Mouse (Mus musculus) hindbrain, embryonic 10.5 days (tissue): ENCODE measurements around the gene Cdkl4. TPM values are rescaled to one million over a fixed set of nuclear protein-coding genes. Genes with fewer than 3 reads are reported as not detected.

Experiments
- DNase-seq: peaks from one replicate; pipeline ENCODE4 v3.0.0-alpha.2; 2017; ENCODE audit warnings: low spot score
- H3K27ac ChIP-seq: fragments of 300-500 bp; sonication (generic); 2 replicates; pipeline ENCODE4 v1.5.1; 2016; ENCODE audit warnings: mild to moderate bottlenecking, moderate library complexity
- H3K27me3 ChIP-seq: fragments of 300-500 bp; sonication (generic); 2 replicates; pipeline ENCODE4 v1.6.1; 2016; ENCODE audit warnings: mild to moderate bottlenecking; ENCODE audit not compliant: poor library complexity, insufficient read depth, severe bottlenecking
- H3K36me3 ChIP-seq: fragments of 300-500 bp; sonication (generic); 2 replicates; pipeline ENCODE4 v1.6.1; 2016; ENCODE audit warnings: mild to moderate bottlenecking, moderate library complexity
- H3K4me1 ChIP-seq: fragments of 300-500 bp; sonication (generic); replicated peaks from 2 replicates; pipeline ENCODE4 v1.6.1; 2016; ENCODE audit warnings: mild to moderate bottlenecking
- H3K4me3 ChIP-seq: fragments of 300-500 bp; sonication (generic); 2 replicates; pipeline ENCODE4 v1.5.1; 2016; ENCODE audit warnings: mild to moderate bottlenecking, moderate library complexity
- H3K9me3 ChIP-seq: fragments of 300-500 bp; sonication (generic); 2 replicates; pipeline ENCODE4 v1.6.1; 2016; ENCODE audit warnings: mild to moderate bottlenecking, moderate library complexity
- WGBS: fragments of 180-500 bp; shearing (Covaris S2); methylation state at CpG from one replicate; pipeline ENCODE4 v1.1.7; 2016; 5-methylcytosine and 5-hydroxymethylcytosine counted together
- polyA plus RNA-seq: library from polyadenylated mRNA; unstranded; fragments of >200 nt; fragmentation: Nextera tagmentation; extraction: Ambion mirVana; gene quantifications from 2 replicates; pipeline ENCODE4 v1.2.1, GENCODE M21; 2016

Cdkl4 gene
- polyA plus RNA-seq, 1 experiment from 2014 or later: 2.9 TPM

- Histone ChIP-seq H3K4me1 (0 out of 2 replicates have a peak, but pooled peaks cover 4% of the 10 kb centered on the region), H3K27ac (no peak overlapping the region), H3K4me3 (no peak overlapping the region), H3K9me3 (no peaks in the 10 kb centered on the region), H3K36me3 (no peaks in the 10 kb centered on the region), H3K27me3 (no peaks in the 10 kb centered on the region)
- DNase-seq: no peak
- 75% methylated on average over 2 of the region's 2 CpGs for WGBS
Observed at GRCm38 (mm10) chr17:80501805-80502172, 75.8 kb downstream of the Cdkl4 start.

GRCm38 (mm10) chr17:80501037-80501804, 76.4 kb downstream of the Cdkl4 start:
- no peak for DNase-seq
- H3K4me1 ChIP-seq: 0 out of 2 replicates have a peak, but pooled peaks cover 4% of the 10 kb centered on the region
- 71% methylated on average over 5 of the region's 5 CpGs for WGBS
- H3K4me3 ChIP-seq: no peak overlapping the region
- H3K9me3 ChIP-seq: no peaks in the 10 kb centered on the region
- no peaks in the 10 kb centered on the region for H3K27me3 ChIP-seq
- H3K27ac ChIP-seq: no peak overlapping the region
- H3K36me3 ChIP-seq: no peaks in the 10 kb centered on the region

GRCm38 (mm10) chr17:80500025-80500424, 77.6 kb downstream of the Cdkl4 start:
- H3K27ac ChIP-seq: no peak overlapping the region
- H3K27me3 ChIP-seq: no peaks in the 10 kb centered on the region
- H3K4me1 ChIP-seq: 0 out of 2 replicates have a peak, but pooled peaks cover 4% of the 10 kb centered on the region
- DNase-seq: no peak
- H3K9me3 ChIP-seq: no peaks in the 10 kb centered on the region
- no peak overlapping the region for H3K4me3 ChIP-seq
- no peaks in the 10 kb centered on the region for H3K36me3 ChIP-seq
- WGBS: 82% methylated on average over 4 of the region's 4 CpGs

- DNase-seq: no peak
- H3K36me3 ChIP-seq: no peaks in the 10 kb centered on the region
- WGBS: 60% methylated on average over 11 of the region's 11 CpGs
- no peak overlapping the region for H3K27ac ChIP-seq
- no peaks in the 10 kb centered on the region for H3K27me3 ChIP-seq
- H3K9me3 ChIP-seq: no peaks in the 10 kb centered on the region
- H3K4me3 ChIP-seq: no peak overlapping the region
- H3K4me1 ChIP-seq: 0 out of 2 replicates have a peak, but pooled peaks cover 4% of the 10 kb centered on the region
Observed at GRCm38 (mm10) chr17:80498600-80499268, 78.9 kb downstream of the Cdkl4 start.

GRCm38 (mm10) chr17:80497183-80497601, 80.4 kb downstream of the Cdkl4 start:
- Histone ChIP-seq H3K4me3 (no peak overlapping the region), H3K36me3 (no peaks in the 10 kb centered on the region), H3K27me3 (no peaks in the 10 kb centered on the region), H3K27ac (no peak overlapping the region), H3K4me1 (0 out of 2 replicates have a peak, but pooled peaks cover 4% of the 10 kb centered on the region), H3K9me3 (no peaks in the 10 kb centered on the region)
- DNase-seq: peak; percentile 19
- 56% methylated on average over 9 of the region's 9 CpGs for WGBS

GRCm38 (mm10) chr17:80496607-80497170, 80.9 kb downstream of the Cdkl4 start:
- no peaks in the 10 kb centered on the region for H3K27me3 ChIP-seq
- H3K36me3 ChIP-seq: no peaks in the 10 kb centered on the region
- H3K9me3 ChIP-seq: no peaks in the 10 kb centered on the region
- 86% methylated on average over 8 of the region's 8 CpGs for WGBS
- DNase-seq: no peak
- H3K4me3 ChIP-seq: no peak overlapping the region
- H3K27ac ChIP-seq: no peak overlapping the region
- H3K4me1 ChIP-seq: 0 out of 2 replicates have a peak, but pooled peaks cover 4% of the 10 kb centered on the region

- H3K4me1 ChIP-seq: 0 out of 2 replicates have a peak, but pooled peaks cover 4% of the 10 kb centered on the region
- H3K27ac ChIP-seq: no peak overlapping the region
- no peak for DNase-seq
- no peaks in the 10 kb centered on the region for H3K27me3 ChIP-seq
- H3K36me3 ChIP-seq: no peaks in the 10 kb centered on the region
- no peak overlapping the region for H3K4me3 ChIP-seq
- H3K9me3 ChIP-seq: no peaks in the 10 kb centered on the region
- 86% methylated on average over 6 of the region's 6 CpGs for WGBS
Observed at GRCm38 (mm10) chr17:80496185-80496584, 81.4 kb downstream of the Cdkl4 start.

GRCm38 (mm10) chr17:80493891-80494290, 83.7 kb downstream of the Cdkl4 start:
- Histone ChIP-seq H3K27ac (no peak overlapping the region), H3K4me3 (no peak overlapping the region), H3K4me1 (0 out of 2 replicates have a peak, but pooled peaks cover 4% of the 10 kb centered on the region), H3K36me3 (no peaks in the 10 kb centered on the region), H3K27me3 (no peaks in the 10 kb centered on the region), H3K9me3 (no peaks in the 10 kb centered on the region)
- WGBS: 89% methylated on average over 1 of the region's 1 CpGs
- DNase-seq: no peak

- Histone ChIP-seq H3K27me3 (no peaks in the 10 kb centered on the region), H3K27ac (no peak overlapping the region), H3K4me3 (no peak overlapping the region), H3K36me3 (no peaks in the 10 kb centered on the region), H3K4me1 (0 out of 2 replicates have a peak, but pooled peaks cover 4% of the 10 kb centered on the region), H3K9me3 (no peaks in the 10 kb centered on the region)
- no peak for DNase-seq
- 92% methylated on average over 4 of the region's 4 CpGs for WGBS
Observed at GRCm38 (mm10) chr17:80492811-80493210, 84.8 kb downstream of the Cdkl4 start.

- Histone ChIP-seq H3K9me3 (no peaks in the 10 kb centered on the region), H3K27ac (no peak overlapping the region), H3K4me3 (no peak overlapping the region), H3K27me3 (no peaks in the 10 kb centered on the region), H3K36me3 (no peaks in the 10 kb centered on the region), H3K4me1 (0 out of 2 replicates have a peak, but pooled peaks cover 1% of the 10 kb centered on the region)
- DNase-seq: no peak
- 92% methylated on average over 4 of the region's 4 CpGs for WGBS
Observed at GRCm38 (mm10) chr17:80492274-80492673, 85.3 kb downstream of the Cdkl4 start.

GRCm38 (mm10) chr17:80490166-80490565, 87.4 kb downstream of the Cdkl4 start:
- WGBS: 80% methylated on average over 5 of the region's 5 CpGs
- no peak for DNase-seq
- Histone ChIP-seq H3K27me3 (no peaks in the 10 kb centered on the region), H3K36me3 (no peaks in the 10 kb centered on the region), H3K9me3 (no peaks in the 10 kb centered on the region), H3K27ac (no peak overlapping the region), H3K4me1 (no peaks in the 10 kb centered on the region), H3K4me3 (no peak overlapping the region)

GRCm38 (mm10) chr17:80488918-80489317, 88.7 kb downstream of the Cdkl4 start:
- no peaks in the 10 kb centered on the region for H3K4me1 ChIP-seq
- no peaks in the 10 kb centered on the region for H3K27me3 ChIP-seq
- H3K9me3 ChIP-seq: no peaks in the 10 kb centered on the region
- 87% methylated on average over 3 of the region's 3 CpGs for WGBS
- no peak for DNase-seq
- no peaks in the 10 kb centered on the region for H3K36me3 ChIP-seq
- no peak overlapping the region for H3K4me3 ChIP-seq
- H3K27ac ChIP-seq: no peak overlapping the region

- no peak overlapping the region for H3K27ac ChIP-seq
- WGBS: 95% methylated on average over 5 of the region's 5 CpGs
- DNase-seq: no peak
Observed at GRCm38 (mm10) chr17:80485160-80485559, 92.5 kb downstream of the Cdkl4 start.

More at GRCm38 (mm10) chr17:80485160-80485559, 92.5 kb downstream of the Cdkl4 start:
- Histone ChIP-seq H3K4me3 (no peak overlapping the region), H3K4me1 (peaks cover 30% of the 10 kb centered on the region), H3K27me3 (no peaks in the 10 kb centered on the region), H3K9me3 (no peaks in the 10 kb centered on the region), H3K36me3 (no peaks in the 10 kb centered on the region)
